ENCODE assay signal across 22 mouse cellular contexts in the genomic region with DNA sequence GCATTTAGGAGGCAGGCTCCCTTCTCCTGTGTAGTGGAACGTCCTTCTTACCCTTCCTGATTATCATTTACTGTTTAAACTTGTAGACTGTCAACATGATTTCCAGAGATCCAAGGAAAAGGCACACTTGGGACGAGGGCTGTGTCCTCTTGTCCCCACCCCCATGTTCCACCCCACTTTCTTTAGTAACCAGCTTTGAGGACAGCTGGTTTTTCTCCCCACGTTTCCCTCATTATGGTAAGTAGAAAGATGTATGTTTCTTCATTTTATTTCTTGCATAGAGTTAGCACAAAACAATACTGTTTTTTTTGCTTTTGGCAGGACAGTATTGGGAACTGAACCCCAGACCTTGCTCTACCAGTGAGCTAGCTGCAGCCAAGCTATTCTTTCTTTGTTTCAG. TPM values are rescaled to one million over a fixed set of nuclear protein-coding genes. Genes with fewer than 3 reads are reported as not detected.
"Had no signal": no experiment of that assay in that cellular context is flagged by ENCODE, and none has a peak within 500 bp of the region (broad histone marks: within the 10 kb centered on the region; RNA-seq: fewer than 3 reads in every experiment).

No protein-coding gene starts in this region.

- ATAC-seq: liver, embryonic 12.5 days; liver, postnatal 0 days; lung, postnatal 0 days; midbrain, embryonic 13.5 days; midbrain, embryonic 15.5 days; midbrain, embryonic 16.5 days had no signal

- DNase-seq: left cerebral cortex, postnatal 4 days; liver; liver, embryonic 13.5 days; liver, postnatal 0 days; lung, adult 18-20 months; lung, adult 2 months; lung, embryonic 14.5 days; lung, postnatal 10 days; lung, postnatal 14 days; lung, postnatal 36 days; lung, postnatal 4 days; midbrain, embryonic 14.5 days had no signal

RNA-seq across cellular contexts. Expression of a gene that starts 34.8 kb away (rescaled TPM):
- total RNA-seq: liver, adult 2 months; megakaryocyte progenitor cell, adult 5-6 weeks; megakaryocyte, adult 5-6 weeks; megakaryocyte-erythroid progenitor cell, adult 5-6 weeks; monocyte, adult 5-6 weeks had no signal
